Mouse (Mus musculus) MN1 (cell line): ENCODE data around the gene Gm13057.
"Not testable (repeated sequence)": the region's sequence is repeated elsewhere in the genome, so short reads cannot be mapped to it uniquely, and the experiment has no call there.

Experiments
- DNase-seq: peaks from one replicate; pipeline ENCODE4 v3.0.0-alpha.2; 2016; ENCODE audit warnings: low spot score

Gm13057 gene

GRCm38 (mm10) chr4:143551400-143551799 lies at the start of gene Gm13057, which contains the start of gene BC080695:
TSS of gene Gm13057 (plus strand) at chr4:143551709.
TSS of gene BC080695 (plus strand) at chr4:143551700.
- DNase-seq: not testable (repeated sequence)

GRCm38 (mm10) chr4:143511043-143511442 lies 40.5 kb upstream of the Gm13057 start, which contains the start of gene Gm13043:
TSS of gene Gm13043 (plus strand) at chr4:143511343.
- DNase-seq: no peak

- not testable (repeated sequence) for DNase-seq
These were observed 15.9 kb upstream of the Gm13057 start, which contains the start of gene Gm13040 for GRCm38 (mm10) chr4:143535654-143536053. TSS of gene Gm13040 (plus strand) at chr4:143535954.
